Mouse (Mus musculus) liver, postnatal 0 days (tissue): ENCODE measurements at regions not wholly inside any gene's neighbourhood (a gene's known extent, or its start where the extent isn't known, plus 50 kb on each side); places are given as distances from the start of the nearest gene placed in this dataset.

Source experiments
- ATAC-seq: fragments of 200-750 bp; cut with Nextera tagmentation; 2 replicates; pipeline ENCODE4 v1.8.0; 2017; ENCODE audit warnings: mild to moderate bottlenecking, moderate library complexity
- DNase-seq: peaks from one replicate; pipeline ENCODE4 v3.0.0-alpha.2; 2016
- H3K27ac ChIP-seq: fragments of 300-500 bp; sonication (generic); 2 replicates; pipeline ENCODE4 v1.5.1; 2014; ENCODE audit warnings: antibody characterized with exemption, moderate library complexity, mild to moderate bottlenecking, low read depth
- H3K27me3 ChIP-seq: fragments of 300-500 bp; sonication (generic); 2 replicates; pipeline ENCODE4 v1.6.1; 2014; ENCODE audit warnings: low read length, control low read depth, mixed read lengths; ENCODE audit not compliant: insufficient read depth
- H3K36me3 ChIP-seq: fragments of 300-500 bp; sonication (generic); replicated peaks from 2 replicates; pipeline ENCODE4 v1.6.1; 2014; ENCODE audit warnings: mild to moderate bottlenecking, control low read depth, low read length, moderate library complexity, mixed read lengths; ENCODE audit not compliant: insufficient read depth
- H3K4me1 ChIP-seq: fragments of 300-500 bp; sonication (generic); 2 replicates; pipeline ENCODE4 v1.6.1; 2014; ENCODE audit warnings: antibody characterized with exemption, mild to moderate bottlenecking, control low read depth; ENCODE audit not compliant: insufficient read depth
- H3K4me2 ChIP-seq: fragments of 300-500 bp; sonication (generic); 2 replicates; pipeline ENCODE4 v1.6.1; 2014; ENCODE audit warnings: low read depth, mild to moderate bottlenecking, low read length, moderate library complexity, mixed read lengths
- H3K4me3 ChIP-seq: fragments of 300-500 bp; sonication (generic); 2 replicates; pipeline ENCODE4 v1.5.1; 2014; ENCODE audit warnings: low read depth, low read length
- H3K9ac ChIP-seq: fragments of 300-500 bp; sonication (generic); replicated peaks from 2 replicates; pipeline ENCODE4 v1.6.1; 2014; ENCODE audit warnings: mild to moderate bottlenecking, moderate library complexity
- H3K9me3 ChIP-seq: fragments of 300-500 bp; sonication (generic); 2 replicates; pipeline ENCODE4 v1.6.1; 2016; ENCODE audit warnings: mild to moderate bottlenecking, control low read depth, low read length, mixed read lengths
- CTCF ChIP-seq: sonication (generic); IDR thresholded peaks from 2 replicates; pipeline ENCODE4 v1.5.1; 2016; ENCODE audit warnings: antibody characterized with exemption, low read depth
- EP300 ChIP-seq: IDR thresholded peaks from 2 replicates; pipeline ENCODE4 v1.6.1; 2016; ENCODE audit warnings: antibody characterized with exemption, low read depth, mild to moderate bottlenecking
- WGBS: fragments of 180-500 bp; shearing (Covaris S2); extraction: QIAGEN DNeasy Blood & Tissue Kit; methylation state at CpG from one replicate; pipeline ENCODE4 v1.1.7; 2014; ENCODE audit not compliant: insufficient replicate concordance; 5-methylcytosine and 5-hydroxymethylcytosine counted together

GRCm38 (mm10) chr1:72963449-72963848 is 52.3 kb downstream of the Tnp1 start:
- H3K9me3 ChIP-seq = no peaks in the 10 kb centered on the region
- H3K27me3 ChIP-seq = no peaks in the 10 kb centered on the region
- 47% methylated on average over 7 of the region's 7 CpGs for WGBS
- H3K27ac ChIP-seq = no peak overlapping the region
- H3K4me2 ChIP-seq = no peak overlapping the region
- H3K4me1 ChIP-seq = no peaks in the 10 kb centered on the region
- no peak for DNase-seq
- no peak for ATAC-seq
- TF ChIP-seq CTCF = no peak
- no peak for TF ChIP-seq EP300
- no peak overlapping the region for H3K9ac ChIP-seq
- no peaks in the 10 kb centered on the region for H3K36me3 ChIP-seq
- H3K4me3 ChIP-seq = no peak overlapping the region

GRCm38 (mm10) chr1:72960241-72960653 is 55.5 kb downstream of the Tnp1 start:
- no peak for ATAC-seq
- Histone ChIP-seq H3K4me2 (no peak overlapping the region), H3K4me3 (no peak overlapping the region), H3K27ac (no peak overlapping the region), H3K4me1 (no peaks in the 10 kb centered on the region), H3K9ac (no peak overlapping the region), H3K9me3 (no peaks in the 10 kb centered on the region), H3K27me3 (no peaks in the 10 kb centered on the region), H3K36me3 (no peaks in the 10 kb centered on the region)
- WGBS = 27% methylated on average over 4 of the region's 4 CpGs
- DNase-seq = no peak
- TF ChIP-seq EP300 (no peak), CTCF (no peak)

GRCm38 (mm10) chr1:72955387-72955786 is 60.3 kb downstream of the Tnp1 start:
- WGBS = 38% methylated on average over 2 of the region's 2 CpGs
- TF ChIP-seq EP300 = no peak
- TF ChIP-seq CTCF = no peak

GRCm38 (mm10) chr1:72952896-72953295 is 62.8 kb downstream of the Tnp1 start:
- WGBS = 59% methylated on average over 6 of the region's 6 CpGs

More at GRCm38 (mm10) chr1:72955387-72955786, 60.3 kb downstream of the Tnp1 start:
- Histone ChIP-seq H3K4me3 (no peak overlapping the region), H3K4me1 (no peaks in the 10 kb centered on the region), H3K27me3 (0 out of 2 replicates have a peak, but pooled peaks cover 2% of the 10 kb centered on the region), H3K36me3 (no peaks in the 10 kb centered on the region), H3K4me2 (no peak overlapping the region), H3K27ac (no peak overlapping the region), H3K9me3 (no peaks in the 10 kb centered on the region), H3K9ac (no peak overlapping the region)
- DNase-seq = no peak
- no peak for ATAC-seq

GRCm38 (mm10) chr1:72951802-72952201 is 63.9 kb downstream of the Tnp1 start:
- Histone ChIP-seq H3K4me1 (no peaks in the 10 kb centered on the region), H3K9me3 (no peaks in the 10 kb centered on the region), H3K27me3 (0 out of 2 replicates have a peak, but pooled peaks cover 2% of the 10 kb centered on the region), H3K4me2 (no peak overlapping the region), H3K27ac (no peak overlapping the region), H3K9ac (no peak overlapping the region), H3K36me3 (no peaks in the 10 kb centered on the region), H3K4me3 (no peak overlapping the region)
- ATAC-seq (no peak), DNase-seq (no peak)
- TF ChIP-seq EP300 = no peak
- TF ChIP-seq CTCF = no peak
- WGBS = 41% methylated on average over 7 of the region's 7 CpGs

More at GRCm38 (mm10) chr1:72952896-72953295, 62.8 kb downstream of the Tnp1 start:
- Histone ChIP-seq H3K4me1 (no peaks in the 10 kb centered on the region), H3K27me3 (0 out of 2 replicates have a peak, but pooled peaks cover 2% of the 10 kb centered on the region), H3K27ac (no peak overlapping the region), H3K4me3 (no peak overlapping the region), H3K4me2 (no peak overlapping the region), H3K36me3 (no peaks in the 10 kb centered on the region), H3K9ac (no peak overlapping the region), H3K9me3 (no peaks in the 10 kb centered on the region)
- DNase-seq = no peak
- no peak for ATAC-seq
- TF ChIP-seq EP300 (no peak), CTCF (no peak)

- H3K4me2 ChIP-seq = no peak overlapping the region
- no peak for ATAC-seq
- 72% methylated on average over 7 of the region's 7 CpGs for WGBS
- DNase-seq = no peak
- TF ChIP-seq CTCF (no peak), EP300 (no peak)
- H3K9ac ChIP-seq = no peak overlapping the region
- no peaks in the 10 kb centered on the region for H3K36me3 ChIP-seq
- no peak overlapping the region for H3K27ac ChIP-seq
- H3K9me3 ChIP-seq = no peaks in the 10 kb centered on the region
- H3K27me3 ChIP-seq = 0 out of 2 replicates have a peak, but pooled peaks cover 2% of the 10 kb centered on the region
- H3K4me3 ChIP-seq = no peak overlapping the region
- no peaks in the 10 kb centered on the region for H3K4me1 ChIP-seq
Measured at GRCm38 (mm10) chr1:72951365-72951764, 64.3 kb downstream of the Tnp1 start.

- H3K4me3 ChIP-seq = no peak overlapping the region
- DNase-seq (no peak), ATAC-seq (no peak)
- no peaks in the 10 kb centered on the region for H3K9me3 ChIP-seq
- H3K4me1 ChIP-seq = peaks cover 11% of the 10 kb centered on the region
- H3K4me2 ChIP-seq = no peak overlapping the region
- no peaks in the 10 kb centered on the region for H3K27me3 ChIP-seq
- 16% methylated on average over 4 of the region's 4 CpGs for WGBS
- no peak for TF ChIP-seq EP300
- no peak for TF ChIP-seq CTCF
- H3K9ac ChIP-seq = no peak overlapping the region
- H3K36me3 ChIP-seq = no peaks in the 10 kb centered on the region
- H3K27ac ChIP-seq = no peak overlapping the region
Measured at GRCm38 (mm10) chr1:72946235-72946634, 69.5 kb downstream of the Tnp1 start.
